Mouse (Mus musculus) frontal cortex, postnatal 14 days (tissue): ENCODE results near the gene H13.
A peak's percentile ranks its signal among the peaks of the same experiment; 100 is the strongest.
"Not testable (repeated sequence)": the region's sequence is repeated elsewhere in the genome, so short reads cannot be mapped to it uniquely, and the experiment has no call there.

ENCODE experiments used
- DNase-seq, 2 experiments: peaks; one replicate each; pipeline ENCODE4 v3.0.0; 2022; ENCODE audit warnings: low spot score in 2 of 2

Gene H13

DNA sequence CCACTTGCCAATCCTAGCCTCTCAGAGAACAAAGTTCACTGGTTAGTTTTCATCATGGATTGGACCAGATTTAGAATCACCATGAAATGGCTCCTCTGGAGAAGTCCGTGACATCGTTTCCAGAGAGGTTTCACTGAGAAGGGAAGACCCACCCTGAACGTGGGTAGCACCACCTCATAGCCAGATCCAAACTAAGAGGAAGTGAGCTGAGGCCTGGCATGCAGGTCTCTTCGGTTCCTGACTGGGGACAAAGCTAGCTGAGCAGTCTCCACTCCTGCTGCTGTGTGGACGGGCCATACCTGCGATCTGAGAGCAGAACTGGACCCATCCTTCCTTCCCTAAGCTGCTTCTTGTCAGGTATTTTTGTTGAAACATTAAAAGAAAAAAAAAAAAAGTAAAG, 8.1 kb upstream of the H13 start:
- DNase-seq: no peak

DNA sequence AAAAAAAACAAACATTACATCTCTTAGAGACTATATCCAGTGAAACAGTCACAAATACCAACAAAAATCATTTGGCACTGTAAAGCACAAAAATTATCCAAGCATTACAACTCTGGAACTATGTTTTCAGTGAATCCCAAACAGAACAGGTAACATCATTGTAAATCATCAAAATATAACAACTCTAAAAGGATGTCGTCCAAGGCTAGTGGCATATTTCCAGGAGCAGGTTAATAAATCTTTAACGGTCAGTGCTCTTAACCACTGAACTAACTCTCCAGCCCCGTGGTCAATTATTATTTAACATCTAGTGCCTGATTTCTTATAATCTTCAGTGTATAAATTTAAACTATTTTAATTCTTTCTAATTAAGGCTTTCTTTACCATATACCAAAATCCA, 3.1 kb upstream of the H13 start:
- DNase-seq: not testable (repeated sequence)

DNA sequence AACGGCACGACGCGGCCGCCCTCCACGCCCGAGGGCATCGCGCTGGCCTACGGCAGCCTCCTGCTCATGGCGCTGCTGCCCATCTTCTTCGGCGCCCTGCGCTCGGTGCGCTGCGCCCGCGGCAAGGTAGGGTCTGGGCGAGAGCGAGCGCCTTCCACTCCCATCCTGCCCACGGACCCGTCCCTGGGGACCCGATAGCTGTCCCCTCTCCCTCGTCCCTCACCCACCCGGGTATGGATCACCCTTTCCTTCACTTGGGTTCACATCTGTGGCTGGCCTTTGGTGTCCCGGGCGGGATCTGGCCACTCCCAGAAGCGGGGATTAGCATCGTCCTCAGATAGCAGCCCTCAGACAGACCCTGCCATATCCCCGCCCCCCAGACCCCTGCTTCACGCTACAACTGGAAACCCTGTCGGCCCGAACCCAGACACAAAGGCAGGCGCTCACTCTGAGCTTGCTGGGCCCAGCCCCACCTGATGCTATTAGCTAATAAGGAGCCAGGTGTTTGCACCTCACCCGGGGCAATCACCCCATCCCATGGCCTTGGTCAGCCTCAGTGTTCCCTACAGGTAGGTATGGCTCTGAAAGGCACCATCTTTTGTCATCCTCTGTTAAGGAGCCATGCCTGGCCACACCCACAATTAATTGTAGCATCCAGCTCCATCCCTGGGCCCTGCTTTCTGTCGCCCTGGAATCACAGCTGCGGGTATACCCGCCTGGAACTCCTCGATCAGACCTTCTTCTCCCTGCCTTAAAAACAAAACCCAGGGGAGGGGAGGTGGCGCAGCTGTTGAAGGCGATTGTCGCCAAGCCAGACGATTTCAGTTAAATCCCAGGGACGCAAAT, 601 bp downstream of the H13 start:
- DNase-seq: no peak

DNA sequence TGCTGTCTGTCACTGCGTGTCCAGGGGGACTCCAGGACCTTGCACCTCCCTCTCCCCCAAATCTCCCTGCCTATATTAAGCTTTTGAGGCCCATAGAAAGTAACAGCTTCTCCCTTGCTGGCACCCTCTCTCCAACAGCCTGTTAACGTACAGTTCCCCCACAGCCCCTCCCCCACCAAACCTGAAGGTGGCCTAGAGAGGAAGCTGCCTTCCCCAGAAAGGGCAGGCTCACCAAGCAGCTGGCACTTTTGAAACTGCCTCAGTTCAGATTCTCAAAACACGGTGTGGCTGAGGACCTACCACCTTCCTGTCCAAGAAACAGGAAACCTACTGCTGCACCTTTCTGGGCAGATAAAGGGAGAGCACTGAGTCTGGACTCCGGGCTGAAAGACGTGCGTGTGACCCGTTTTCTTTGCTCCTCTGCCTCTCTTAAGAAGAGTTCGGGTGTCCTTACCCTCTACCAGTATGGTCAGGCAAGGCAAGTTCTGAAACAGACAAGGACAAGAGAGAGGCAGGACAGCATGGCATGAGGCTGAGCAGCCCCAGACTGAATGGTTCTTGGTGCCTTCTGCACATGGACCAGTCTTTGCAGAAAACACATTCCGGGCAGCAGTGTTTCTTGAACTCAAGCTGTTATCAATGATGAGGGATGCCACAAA, 1.9 kb downstream of the H13 start:
- DNase-seq: no peak

DNA sequence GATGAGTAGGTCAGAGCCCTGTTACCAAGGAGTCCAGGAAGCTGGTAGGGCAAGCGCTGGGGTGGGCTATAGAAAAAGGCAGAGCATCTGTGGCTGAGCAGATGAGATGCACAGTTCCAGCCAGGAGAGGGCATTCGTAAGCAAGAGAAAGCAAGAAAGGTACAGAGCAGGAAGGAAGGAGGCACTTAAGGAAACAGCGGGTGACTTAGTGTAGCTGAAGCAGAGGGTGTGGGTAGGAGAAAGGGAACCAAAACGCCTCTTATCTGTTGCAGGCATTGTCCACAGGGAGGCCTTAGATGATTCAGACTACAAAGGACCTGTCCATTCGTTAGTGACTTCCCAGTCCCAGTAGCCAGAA, 2.4 kb downstream of the H13 start:
- peak in 1 of 2 experiments; percentile 49 for DNase-seq

DNA sequence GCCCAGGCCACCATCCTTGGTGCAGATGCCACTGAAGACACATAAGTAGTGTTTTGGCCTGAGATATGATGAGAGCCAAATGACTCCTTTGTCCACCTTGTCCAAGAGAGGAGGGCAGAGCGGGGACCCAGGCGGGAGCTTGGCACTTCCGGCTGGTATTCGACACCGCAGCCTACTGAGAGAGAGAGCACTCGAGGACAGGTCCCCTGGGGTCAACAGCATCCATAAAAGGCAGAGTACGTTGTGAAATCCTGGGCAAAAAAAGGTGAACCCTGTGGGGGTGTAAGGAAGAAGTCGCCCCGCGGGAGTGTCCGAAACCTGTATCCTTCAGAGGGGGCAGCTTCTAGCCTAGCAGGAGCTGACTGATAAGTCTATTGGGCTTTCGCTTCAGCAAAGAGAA, 2.9 kb downstream of the H13 start:
- DNase-seq: no peak

DNA sequence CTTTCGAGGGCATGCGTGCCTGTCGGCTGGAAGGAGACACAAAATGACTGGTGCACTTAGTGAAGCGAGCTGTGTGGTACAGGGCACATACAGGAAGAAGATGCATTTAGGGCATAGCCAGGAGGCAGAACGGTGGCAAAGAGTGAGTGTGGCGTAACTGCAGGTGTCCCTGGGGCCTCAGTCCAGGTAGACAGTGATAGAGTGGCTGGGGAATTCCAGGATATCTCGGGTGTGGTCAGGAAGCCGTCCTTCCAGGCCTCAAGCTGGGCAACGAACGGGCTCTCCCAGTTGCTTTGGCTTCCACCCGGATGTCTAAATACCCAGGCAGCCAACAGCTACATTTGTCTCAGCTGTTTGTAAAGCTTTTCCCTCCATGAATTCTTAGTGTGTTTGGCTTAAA, 4.9 kb downstream of the H13 start:
- DNase-seq: no peak

DNA sequence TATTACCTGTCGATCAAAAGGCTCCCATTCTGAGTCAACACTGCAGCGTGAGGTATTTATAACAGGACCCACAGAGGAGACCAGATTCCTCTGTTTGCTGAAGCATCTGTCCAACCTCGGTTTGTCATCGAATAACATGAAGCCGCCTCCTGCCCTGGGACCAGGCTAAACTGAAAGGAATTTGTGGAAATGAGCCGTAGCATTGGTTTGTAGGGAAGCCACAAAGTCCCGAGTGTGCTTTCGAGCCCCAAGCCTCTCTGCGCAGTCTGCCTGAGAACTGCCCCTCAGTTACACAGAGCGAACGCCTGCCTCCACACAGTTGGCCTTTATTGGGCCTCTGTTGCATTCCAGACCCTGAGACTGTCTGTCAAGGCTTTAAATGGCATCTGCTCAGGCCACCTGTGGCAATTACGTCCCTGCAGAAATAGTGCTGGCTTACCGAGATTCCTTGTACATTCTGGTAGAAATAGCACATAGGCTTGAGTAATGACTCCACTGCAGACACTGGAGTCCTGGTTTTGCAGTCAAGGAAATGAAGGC, 6.1 kb downstream of the H13 start:
- no peak for DNase-seq

DNA sequence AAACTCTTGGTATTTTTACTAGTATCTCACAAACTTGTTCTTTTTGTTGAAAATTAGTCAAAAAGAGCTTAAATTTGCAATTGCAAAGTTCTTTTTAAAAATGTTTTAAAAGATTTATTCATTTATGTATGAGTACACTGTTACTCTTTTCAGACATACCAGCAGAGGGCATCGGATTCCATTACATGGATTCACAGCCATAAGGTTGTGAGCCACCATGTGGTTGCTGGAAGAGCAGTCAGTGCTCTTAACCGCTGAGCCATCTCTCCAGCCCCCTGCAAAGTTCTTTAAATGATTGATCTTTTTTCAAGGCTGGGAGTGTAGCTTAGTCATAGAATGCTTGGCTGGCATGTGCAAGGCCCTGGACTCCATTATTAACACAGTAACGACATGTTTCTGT, 9.0 kb downstream of the H13 start:
- DNase-seq: no peak

DNA sequence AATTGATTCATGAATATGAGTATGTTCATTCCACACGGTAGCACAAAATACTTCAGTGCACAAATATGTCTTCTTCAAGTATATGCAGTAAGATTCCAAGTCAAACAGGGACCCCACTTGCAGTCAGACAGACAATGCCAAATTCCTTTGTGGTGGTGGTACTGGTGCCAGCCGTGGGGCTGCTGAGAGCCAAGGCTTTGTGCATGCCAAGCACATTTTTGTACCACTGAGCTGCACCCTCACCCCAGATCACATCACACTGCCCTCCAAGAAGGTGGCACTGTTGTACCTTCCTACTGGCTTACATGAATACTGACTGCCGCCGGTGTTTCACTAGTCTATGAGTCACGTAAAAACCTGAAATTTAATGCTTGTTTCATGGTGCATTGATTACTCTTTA, 9.7 kb downstream of the H13 start:
- no peak for DNase-seq

DNA sequence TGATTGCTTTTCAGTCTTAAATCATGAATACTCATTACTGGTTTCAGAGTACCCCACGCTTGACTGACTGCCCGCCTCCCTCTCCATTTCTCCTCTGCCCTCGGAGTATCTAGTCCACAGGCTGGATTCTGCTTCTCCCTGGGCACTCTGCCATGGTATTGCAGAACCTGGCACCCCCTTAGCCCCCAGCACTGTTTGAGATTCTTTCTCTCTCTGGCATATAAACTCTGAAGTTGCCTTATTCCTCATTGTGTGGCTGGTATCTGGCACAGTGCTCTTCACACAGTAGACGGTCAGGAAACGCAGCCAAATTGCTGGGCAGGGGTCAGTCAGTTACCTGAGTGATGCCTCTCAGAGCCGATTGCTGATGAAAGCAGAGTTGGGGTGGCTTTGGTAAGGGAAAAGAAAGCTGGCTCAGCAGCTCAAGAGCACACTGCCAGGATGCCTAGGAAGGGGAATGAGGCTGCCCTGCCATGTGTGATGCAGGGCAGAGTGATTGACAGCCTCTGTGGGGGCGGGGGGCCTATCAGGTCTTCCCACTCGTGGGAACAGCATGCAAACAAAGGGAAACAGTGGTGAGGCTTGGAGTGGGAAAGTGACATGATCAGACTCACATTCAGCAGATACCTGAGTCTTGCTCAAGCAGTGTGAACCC, 10.6 kb downstream of the H13 start:
- DNase-seq: no peak

DNA sequence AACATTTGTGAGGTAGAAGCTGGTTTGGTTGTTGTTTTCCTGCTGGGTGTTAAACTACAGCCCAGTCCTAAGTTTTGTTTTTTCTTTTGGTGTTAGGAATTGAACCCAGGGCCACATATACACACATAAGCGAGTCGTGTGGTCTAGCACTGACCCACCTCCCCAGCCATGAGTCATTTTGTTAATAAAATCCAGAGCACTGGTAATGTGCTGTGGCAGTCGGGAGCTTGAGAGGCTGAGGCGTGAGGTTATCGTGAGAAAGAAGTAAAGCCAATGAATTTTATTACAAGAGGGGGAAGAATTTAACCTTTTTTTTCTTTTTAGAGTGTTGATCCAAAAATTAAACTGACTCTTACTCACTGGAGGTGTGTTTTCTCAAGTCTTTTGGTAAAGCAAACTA, 13.8 kb downstream of the H13 start:
- no peak for DNase-seq

DNA sequence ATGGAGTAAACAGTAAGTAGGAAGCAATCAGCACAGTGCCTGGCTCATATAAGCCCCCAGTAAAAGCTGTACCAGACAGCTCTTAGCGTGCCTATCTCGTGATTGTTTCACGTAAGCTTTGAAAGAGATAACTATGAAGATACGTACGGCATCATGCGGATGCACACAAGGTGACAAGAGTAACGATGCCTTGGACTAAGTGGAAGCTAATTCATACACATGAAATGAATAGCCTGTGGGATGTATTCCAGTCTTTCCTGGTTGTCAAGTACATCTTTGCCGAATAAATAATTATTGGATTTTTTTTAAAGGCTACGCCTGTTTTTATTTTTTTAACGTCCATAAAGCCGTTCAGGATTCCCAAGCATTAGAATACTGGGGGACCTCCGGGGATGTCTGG, 17.1 kb downstream of the H13 start:
- DNase-seq: no peak

DNA sequence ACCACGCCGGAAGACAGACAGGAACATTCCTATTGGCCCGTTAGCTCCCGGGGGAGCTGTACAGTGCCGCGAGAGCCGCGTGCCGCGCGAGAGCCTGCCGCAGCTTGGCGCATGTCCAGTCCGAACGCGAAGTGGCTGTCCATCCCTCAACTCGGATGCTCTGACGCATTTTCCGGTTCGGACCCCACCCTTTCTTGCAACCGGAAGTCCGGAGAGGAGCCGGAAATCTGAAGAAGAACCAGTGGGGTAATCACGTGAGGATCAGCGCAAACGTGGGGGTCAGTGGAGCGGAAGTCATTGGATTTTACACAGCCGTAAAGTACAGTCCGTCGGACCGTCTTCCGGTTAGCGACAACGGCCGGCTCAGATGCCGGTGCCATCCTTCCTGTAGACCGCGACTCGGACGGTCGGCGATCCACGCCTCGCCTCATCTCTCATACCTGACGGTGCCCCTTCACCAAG, 17.6 kb downstream of the H13 start, which contains the start of gene Mcts2:
Mcts2 (plus strand) TSS at position 230 of the 462 bp plus-strand sequence.
- peak; percentile 92 to 93 for DNase-seq

DNA sequence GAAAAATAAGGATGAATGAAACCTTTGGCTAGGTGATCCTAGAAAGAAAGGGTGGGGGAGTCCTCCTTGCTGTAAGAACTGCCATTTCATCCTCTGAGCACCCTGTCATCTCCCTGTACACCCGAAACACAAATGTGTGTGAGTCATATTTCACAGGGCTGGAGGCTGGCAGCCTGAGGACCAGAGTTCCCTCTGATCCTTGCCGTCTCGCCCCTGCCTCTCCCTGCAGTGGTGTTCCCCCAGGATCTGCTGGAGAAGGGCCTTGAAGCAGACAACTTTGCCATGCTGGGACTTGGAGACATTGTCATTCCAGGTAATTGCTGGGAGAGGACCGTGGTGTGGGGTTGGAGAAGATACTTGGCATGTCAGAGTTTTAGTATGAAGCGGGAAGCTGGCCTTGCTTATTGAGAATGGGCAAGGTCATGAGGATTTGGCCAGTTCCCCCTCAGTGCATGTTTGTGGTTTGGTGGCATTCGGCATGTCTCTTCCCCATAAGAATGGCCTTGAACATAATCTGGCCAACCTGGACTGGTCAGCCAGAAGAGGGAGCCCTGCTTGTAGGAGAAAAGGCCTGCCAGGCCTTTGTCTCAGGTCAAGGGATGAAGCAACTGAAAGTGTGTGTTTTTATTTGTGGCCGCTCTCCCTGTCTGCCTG, 22.4 kb downstream of the H13 start:
- no peak for DNase-seq

DNA sequence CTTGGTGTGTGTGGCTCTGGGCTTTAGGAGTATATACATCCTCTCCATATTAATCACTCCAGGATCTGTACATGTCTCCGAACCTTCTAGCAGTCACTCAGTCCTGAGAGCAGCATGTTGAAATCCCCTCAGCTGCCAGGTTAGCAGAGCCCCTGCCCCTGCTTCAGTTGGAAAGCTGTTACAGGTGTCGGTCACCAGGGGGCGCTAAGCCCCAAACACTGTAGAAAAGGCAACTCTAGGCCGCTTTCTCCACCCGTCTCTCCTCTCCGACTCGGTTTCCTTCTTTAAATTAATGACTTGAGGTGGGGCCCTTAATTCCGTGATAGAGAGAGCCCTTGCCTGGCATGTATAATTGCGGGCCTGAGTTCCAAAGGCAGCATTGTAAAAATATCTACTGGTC, 24.0 kb downstream of the H13 start:
- peak in 1 of 2 experiments; percentile 61 for DNase-seq

DNA sequence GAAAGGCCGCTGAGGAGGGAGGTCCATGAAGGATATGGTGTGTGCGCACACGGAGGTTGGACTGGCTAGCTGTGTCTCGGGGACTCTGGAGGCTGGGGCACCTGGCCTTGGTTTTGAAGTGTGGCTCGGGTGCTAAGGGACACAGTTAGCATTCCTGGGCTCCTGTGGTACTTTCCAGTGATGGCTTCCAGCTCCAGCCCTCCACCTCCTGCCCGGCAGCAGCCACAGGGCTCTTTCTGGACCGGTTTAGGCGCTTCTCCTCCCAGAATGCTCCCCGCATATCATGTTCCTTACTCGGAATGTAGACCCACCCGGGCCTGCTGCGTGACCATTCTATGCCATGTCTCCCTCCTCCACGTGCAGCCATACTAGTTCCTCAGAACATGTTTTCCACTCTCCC, 24.5 kb downstream of the H13 start:
- no peak for DNase-seq

DNA sequence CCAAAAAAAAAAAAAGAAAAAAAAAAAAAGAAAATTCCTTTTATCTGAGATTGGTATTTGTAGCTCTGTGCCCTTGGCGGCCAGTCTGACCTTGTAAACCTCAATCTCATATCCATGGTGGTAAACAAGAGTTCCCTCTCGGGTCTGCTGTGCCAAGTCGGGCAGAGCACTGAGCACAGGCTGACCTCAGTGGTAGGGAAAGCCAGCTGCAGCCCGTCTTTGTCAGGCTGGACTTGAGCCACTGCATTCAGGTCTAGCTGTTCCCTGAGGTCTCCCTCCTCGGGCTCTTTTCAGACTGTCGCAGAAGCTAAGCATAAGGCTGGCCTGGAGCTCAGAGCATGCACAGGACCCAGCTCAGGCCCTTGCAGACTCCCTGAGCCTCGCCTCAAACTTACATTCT, 25.4 kb downstream of the H13 start:
- DNase-seq: no peak

DNA sequence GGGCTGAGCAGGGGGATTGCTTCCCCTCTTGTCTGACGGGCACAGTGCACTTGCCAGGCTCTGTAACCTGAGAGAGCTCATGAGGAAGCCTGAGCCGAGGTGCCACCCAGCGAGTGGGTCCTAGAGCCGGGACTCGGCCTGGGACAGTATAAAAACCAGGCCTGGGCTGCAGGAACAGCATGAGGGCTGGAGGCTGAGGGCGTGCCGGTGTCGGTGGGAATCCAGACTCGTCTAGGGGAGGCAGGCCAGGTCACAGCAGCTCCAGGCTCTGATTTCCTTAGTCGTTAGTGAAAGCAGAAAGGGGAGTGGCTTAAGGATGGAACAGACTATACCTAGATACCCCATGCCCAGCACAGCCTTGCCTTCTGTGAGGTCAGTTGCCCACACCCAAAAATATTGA, 26.8 kb downstream of the H13 start:
- DNase-seq: no peak

DNA sequence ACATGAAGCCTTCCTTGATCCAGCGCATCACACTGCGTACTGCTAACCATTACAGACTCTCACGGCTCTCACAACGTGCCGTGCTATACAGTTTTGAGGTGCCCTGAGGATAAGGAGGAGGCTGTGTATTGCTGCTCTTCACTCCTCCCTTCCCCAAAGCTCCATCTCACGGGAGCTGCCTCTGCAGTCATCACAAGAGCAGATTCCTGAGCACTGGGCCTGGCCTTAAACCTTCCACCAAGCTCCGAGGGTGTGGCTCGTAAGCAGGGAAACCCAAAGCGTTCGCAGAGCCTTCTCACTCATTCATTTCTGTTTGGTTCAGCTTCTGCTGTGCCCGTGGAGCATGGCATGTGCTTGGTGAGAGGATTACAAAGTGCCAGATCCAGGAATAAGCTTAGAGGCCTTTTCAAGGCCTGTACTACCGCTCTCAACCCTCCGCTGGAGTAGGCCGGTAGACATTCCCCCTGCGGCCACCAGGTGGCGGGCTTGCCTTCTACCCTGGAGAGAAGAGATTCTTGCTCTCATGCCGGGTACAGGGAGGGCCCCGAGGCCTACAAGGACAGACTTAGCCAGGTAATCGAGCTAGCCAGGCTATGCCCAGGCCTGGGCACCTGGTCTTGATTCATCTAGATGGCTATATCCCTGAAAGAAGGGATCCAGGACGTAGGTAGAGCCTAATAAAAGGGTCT, 27.4 kb downstream of the H13 start:
- DNase-seq: peak; percentile 84 to 92

DNA sequence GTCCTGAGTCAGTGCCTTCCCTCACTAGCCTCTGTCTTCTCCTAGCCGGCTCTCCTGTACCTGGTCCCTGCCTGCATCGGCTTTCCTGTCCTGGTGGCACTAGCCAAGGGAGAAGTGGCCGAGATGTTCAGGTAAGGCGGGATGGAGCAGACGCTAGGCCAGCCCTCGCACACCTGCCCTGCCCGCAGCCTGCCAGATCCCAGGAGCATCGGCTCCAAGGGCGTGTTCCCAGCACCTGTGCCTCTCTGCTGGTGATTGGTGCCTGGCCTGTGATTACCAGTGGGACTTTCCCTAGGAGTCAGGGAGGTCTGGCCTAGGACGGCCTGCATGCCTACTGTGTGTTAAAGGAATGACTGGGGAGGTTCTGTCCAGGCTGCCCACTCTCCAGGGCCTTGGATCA, 30.9 kb downstream of the H13 start:
- DNase-seq: no peak
